Mouse (Mus musculus) ovary, postnatal 10 days (tissue): Measurements from ENCODE around the gene Parm1.

Experiments used
- DNase-seq: peaks from one replicate; pipeline ENCODE4 v3.0.0; 2022; ENCODE audit warnings: low spot score

Gene Parm1

DNA sequence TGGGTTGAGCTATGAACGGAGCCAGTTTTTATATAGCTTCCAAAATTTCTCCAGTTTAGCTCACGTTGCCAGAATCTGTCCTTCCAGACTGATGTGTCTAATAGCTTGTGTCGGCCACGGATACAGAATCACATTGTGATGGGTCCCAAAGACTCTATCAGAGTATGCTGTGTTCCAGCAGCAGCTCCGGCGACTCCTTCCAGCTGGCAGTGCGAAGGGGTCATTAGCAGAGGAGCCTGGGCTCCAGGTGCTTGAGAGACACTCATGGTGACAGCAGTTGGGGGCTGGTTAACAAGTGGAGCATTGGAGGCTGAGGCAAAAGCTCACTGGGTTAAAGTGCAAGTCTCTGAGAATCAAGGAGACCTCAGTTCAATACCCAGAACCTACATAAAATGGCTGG is 61.5 kb downstream of the Parm1 start:
- DNase-seq = no peak

DNA sequence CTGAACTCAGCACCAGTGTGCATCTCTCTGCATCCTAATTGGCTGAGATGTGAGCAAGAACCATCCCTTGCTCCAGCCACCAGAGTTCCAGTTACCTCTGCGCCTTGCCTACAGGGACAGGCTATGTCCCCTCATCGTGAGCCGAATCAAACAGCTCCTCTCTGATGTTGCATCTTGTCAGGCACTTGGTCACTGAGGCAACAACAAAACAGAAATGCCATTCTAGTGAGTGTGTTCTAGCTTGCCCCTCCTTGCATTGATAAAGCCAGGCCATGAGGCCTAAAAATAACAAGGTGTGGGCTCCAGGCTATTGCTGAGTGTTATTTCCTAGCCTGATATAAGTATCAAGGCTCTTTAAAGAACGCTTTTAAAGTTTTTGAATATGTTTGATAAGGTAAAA is 64.4 kb downstream of the Parm1 start:
- DNase-seq = no peak

DNA sequence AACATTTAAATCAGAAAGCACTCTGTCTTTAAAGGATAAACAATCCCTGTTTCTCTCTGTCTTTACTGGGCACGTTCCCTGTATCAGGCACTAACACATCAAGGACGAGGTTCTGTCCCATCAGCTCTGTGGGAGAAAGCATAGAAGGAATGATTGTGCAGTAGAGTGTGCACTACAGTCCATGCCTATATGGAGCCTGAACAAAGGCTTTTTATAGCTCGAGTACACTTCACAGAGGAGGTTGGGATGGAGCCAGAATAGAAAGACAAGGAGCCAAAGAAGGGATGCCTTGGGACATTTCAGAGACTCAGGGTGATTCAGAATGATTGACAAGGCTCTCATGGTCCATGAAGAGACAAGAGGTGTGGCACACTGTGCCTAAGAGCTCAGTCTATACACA is 68.8 kb downstream of the Parm1 start:
- DNase-seq = no peak

DNA sequence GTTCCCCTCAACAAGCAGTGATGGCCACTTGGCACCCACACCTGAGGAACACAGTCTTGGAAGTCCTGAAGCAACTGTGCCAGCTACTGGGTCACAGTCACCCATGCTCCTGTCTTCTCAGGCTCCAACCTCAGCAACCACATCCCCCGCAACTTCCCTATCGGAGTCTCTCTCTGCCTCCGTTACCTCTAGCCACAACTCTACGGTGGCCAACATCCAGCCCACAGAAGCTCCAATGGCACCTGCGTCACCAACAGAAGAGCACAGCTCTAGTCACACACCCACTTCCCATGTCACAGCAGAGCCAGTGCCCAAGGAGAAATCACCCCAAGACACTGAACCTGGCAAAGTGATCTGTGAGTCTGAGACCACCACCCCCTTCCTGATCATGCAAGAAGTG is 76.7 kb downstream of the Parm1 start:
- DNase-seq = no peak

DNA sequence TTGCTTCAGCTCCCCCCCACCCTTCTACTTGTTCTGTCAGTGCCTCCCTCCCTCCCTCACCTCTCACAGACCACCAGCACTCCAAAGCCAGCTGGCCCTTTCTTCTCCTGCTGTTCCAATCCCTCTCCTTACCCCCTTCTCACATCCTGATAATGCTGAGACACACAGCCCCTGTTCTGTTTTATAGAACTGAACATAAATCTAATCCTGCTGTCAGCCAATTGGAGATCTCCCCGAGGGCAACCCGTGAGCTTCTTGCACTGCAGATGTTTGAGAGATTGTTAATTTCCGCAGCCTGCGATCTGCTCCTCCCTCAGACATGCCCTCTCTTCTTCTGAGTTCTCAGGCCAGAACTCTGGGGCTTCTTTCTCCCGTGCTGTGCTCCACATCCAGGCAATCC is 79.8 kb downstream of the Parm1 start:
- no peak for DNase-seq

DNA sequence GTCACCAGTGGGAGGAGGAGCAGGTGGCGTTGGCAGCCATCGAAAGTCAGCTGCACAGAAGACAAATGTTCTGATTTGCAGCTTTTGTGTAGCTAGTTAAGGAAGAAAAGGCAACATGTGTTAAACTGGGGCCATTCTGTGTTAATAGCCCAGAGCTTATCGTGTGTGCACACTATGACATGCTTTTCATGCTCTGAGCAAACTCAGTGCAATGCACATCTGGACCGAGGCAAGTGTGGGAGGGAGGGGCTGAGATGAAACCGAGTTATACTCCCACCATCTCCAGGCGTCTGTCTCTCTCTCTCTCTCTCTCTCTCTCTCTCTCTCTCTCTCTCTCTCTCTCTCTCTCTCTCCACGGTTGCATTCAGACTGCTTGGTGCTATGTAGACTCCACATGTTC is 82.4 kb downstream of the Parm1 start:
- no peak for DNase-seq

DNA sequence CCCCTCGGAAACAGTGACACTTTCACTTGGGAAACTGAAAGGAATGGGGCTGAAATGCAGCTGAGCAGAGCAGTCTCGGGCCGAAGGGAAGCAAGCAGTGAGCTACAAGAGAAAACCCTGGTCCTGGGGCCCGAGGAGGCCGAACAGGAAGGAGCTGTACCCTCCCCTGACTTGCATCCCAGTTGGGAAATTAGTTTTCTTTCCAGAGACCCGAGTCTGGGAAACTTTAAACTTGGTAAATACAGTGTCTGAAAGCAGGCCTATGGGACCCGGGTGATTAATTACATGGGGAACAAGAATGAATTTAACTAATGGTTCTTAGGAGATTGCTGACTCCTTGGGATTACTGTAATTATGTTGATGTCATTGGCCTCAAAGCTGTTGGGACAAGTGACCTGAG is 85.9 kb downstream of the Parm1 start:
- no peak for DNase-seq

DNA sequence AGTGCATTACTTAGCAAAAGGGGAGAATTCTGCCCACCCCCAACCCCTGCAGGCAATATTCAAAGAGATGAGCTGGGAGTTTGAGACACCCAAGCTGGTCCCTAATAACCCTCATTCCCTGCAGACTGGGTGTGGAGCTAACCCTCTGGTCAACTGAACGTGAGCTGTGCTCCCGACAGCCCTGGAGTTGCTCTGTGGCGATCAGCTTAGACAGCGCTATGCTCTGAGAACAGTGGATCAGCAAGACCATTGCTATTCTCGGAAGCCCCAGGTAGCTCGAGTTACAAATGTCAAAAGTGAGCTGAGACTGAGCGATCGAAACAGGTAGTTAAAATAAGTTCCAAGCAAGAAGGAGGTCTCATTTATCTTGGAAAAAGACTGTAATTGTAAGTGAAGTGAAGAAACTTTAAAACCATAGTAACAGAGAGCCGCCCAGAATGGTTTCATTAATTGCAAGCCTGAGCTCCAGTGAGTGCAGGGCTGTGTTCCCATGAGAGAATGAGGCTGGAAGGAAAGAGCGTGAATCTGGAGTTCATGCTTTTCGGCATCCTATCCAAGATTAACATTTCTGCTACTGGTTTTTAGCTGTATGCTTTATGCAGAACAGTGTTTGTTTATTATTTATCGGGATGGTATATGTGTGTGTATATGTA is 86.5 kb downstream of the Parm1 start:
- no peak for DNase-seq

DNA sequence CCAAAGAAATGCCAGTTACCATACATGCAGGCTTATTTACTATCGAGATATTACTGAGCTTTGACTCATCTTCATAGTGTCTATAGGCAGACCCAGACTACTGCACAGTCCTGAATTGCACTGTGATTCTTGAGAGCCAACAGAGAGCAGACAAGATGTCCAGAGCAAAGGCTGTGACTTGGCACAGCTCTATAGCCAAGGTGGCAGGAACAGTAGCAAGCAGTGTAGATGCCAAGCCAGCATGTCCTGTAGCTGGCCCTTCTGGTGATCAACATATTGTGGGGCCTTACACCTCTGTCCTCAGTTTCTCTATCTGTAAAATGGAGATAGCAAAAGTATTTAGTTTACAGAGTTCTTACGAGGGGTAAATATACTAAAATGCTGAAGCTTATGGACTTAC is 89.8 kb downstream of the Parm1 start:
- no peak for DNase-seq

DNA sequence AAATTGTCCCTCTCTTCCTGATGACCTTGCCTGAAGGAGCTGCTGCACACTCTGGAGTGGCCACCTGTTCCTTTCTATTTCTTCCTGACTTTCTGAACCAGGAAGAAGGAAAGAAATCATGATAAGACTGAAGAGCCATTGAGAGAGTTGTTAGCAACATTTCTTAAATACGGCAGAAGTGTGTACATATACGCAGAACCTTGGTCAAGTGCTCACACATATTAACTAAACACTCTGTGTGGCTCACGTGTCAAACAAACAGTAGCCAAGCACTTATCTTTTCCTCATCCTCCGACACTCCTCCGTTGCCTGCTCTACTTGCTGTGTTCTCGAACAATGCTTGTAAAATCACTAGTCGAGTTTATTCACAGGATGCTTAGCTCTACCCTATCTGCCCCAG is 90.4 kb downstream of the Parm1 start:
- DNase-seq = no peak

DNA sequence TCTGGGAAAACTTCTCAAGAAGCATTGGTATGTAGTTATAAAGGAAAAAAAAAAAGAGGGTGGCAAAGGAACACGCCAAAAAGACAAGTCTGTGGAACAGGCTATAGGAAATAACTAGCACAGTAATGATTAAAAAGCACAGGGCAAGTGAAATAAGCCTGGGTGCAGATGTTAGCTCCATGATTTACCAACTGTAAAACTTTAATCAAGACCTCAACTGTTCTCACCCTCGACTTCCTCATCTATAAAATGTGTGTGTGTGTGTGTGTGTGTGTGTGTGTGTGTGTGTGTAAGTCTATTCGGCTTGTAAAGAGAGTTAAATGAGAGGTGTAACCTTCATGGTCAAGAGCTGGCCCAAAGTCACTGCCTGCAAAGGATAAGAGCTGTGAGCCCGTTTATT is 91.6 kb downstream of the Parm1 start:
- no peak for DNase-seq

DNA sequence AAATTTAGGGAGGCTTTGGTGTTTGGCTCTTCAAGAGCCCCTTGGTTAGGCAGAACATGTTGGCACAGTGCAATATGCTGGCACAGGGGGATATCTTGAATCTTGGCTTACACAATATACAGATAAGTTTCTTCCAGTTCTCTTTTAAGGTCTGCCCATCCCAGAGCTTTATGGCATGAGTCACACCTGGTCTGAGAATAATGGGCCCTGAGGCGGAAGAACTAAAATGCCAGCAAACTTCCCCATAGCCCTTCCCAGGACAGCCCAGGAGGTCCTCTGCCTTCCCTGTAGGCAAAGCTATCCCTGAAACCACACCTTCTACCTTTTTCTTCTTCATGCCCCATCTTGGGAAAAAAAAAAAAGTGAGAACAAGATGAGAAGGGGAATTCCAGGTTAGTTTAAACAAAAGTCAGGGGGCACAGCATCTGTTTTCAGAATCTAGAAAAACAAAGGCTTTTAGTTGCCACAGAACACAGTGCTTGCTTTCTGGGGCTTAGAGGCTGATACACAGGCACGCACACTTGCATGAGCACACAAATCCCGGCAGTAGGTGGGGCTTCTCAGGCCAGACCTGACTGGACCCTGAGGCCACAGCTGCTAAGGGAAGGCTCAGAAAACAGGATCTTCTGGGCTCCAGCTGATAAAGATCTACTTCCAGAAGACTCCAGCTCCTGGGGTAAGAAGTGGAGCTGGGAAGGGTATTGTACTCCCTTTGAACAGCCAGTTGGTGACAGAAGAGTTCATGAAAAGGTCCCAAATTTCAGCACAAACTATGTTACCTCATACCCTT is 92.3 kb downstream of the Parm1 start:
- DNase-seq = no peak

DNA sequence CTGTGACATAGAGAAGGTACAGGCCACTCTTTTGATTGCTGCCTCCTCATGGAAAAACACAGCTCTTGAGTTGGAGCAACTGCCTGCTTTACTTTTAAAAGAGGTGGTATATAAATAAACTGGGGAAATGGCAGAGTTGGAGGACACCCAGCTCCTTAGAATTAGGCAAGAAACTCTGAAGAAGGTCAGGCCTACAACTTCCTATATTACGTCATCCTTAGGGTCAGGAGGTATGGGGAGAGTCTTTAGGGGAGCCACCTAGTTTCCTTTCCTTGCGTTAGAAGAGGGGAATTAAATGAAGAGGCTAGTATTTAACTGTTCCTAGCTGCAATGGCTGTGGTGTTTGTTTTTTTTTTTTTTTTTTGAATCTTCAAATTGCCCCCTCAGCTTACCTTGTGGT is 93.1 kb downstream of the Parm1 start:
- no peak for DNase-seq

DNA sequence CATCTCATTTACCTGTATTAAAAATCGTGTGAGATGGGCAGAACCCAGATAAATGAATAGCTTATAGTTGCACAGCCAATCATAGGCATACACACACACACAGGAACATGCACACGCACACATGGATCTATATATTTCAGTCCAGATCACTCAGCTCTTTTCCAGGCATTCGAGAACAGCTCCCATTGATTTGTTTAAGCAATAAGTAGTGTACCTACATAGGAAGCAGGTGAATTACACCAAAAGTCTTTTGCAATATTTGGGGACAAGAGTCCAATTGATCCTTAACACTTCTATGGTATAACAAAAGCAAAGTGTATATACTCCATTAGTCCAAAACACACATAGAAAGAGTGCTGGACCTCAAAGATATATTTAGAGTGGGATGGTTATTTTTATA is 94.2 kb downstream of the Parm1 start:
- no peak for DNase-seq

DNA sequence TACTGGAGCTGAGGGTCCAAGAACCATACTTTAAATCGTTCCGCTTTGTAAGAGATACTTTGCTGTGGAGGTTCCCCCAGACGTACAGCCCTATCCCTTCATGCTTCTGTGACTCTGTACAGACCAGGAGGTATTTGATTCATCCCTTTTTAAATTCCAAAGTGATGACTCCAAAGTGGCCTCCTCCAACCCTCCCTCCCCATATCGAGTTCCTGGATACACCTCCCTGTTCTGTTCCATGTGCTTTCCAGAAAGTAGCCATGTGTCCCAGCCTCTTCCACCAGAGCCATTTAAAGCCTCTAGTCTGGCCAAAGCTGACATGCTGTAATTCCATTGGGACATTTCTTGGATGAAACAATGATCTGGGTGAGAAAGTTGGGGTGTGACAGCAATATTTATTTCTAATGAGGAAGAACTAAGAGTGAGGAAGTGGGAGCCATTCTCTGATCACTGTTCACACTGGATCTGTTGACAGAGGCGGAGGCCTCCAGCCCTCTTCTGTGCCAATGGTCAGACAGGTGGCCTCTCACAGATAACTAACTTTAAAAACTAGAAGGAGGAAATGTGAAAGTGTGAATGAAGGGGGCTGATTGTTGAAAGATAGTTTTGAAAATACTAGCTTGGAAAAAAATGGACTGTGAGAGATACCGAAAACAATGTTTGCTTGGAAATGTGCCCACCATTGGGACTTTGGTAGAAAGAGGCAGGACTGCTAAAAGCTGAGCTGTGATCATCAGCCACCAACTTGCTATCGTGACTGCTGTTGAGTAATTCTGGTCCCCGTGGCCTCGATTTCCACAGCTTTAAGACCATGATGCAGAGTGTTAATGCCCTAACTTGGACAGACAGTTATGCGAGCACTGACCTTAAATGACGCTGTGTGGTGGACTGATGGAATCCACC is 100.2 kb downstream of the Parm1 start:
- no peak for DNase-seq

DNA sequence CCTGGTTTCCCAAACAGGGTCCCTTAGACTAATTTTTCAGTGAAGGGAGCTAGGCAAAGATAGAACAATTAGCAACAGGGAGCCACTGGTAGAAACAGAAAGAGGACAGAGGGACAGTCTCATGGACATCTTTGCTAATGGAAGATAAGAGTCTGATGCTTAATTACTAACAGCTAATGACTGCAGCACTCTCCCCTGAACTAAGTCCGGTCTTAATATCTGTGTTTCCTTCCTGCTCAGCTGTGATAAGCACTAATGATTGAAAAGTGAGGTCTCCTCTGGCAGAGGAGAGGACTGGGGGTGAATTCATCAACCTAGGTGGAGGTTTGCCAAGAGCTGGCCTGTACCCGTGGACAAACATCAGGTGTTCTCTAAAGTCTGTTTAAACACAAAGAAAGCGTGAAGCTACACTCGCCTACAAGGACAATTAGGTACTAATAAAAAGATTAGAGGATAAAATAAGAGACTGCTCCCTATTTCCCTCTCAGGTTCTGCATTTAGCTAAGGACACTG is 101.3 kb downstream of the Parm1 start:
- DNase-seq = no peak

DNA sequence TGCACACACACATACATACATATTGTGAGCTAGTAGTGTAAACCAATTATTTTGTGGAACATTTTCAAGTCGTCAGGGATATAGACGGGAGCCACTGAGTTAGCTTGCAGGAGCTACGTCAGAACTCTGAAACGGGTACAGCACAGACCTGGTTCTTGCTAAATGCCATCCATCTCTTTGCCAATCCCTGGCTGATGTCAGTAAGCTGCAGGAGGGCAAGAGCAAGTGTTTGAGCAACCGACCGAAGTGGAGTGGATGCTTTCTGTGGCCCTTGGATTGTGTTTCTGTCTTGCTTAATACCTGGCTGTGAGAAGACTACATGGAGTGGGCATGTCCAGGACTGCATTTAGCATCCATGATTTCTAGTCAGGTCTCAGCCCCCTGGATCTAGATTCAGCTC is 103.8 kb downstream of the Parm1 start:
- DNase-seq = no peak

DNA sequence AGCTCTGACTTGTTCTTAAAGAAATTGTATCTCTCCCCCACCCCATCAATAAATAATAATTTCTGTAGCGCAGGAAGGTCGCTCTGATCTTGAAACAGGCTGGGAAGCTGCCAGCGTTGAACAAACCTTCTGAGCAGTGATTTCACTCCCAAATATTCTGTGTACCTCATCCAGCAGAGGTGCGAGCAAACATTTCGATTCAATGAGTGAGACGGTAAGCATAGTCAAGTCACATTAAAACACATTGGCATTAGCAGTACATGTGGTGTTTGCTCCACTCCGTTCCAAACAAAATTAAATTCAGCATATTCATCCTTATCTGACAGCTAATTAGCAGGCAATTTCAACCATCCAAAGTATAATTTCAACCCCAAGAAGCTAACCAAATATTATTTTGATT is 109.4 kb downstream of the Parm1 start:
- no peak for DNase-seq

DNA sequence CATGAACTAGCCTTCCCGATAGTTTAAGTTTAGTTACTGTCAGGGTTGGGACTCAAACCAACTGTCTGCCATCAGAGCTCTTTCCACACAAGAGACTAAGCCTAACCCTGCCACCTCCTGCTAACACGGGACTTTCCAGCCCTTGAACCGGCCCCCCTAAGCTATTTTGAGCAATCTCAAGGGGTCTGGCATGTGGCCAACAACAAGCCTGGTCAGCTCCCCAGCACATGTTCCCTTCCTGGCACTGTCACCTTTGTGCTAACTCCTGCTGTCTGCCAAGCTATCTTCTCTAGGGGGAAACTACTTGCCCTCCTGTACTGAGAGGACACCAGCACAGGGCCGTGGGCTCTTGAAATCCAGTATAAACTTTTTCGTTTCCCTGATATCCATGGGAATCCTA is 112.1 kb downstream of the Parm1 start:
- DNase-seq = no peak

DNA sequence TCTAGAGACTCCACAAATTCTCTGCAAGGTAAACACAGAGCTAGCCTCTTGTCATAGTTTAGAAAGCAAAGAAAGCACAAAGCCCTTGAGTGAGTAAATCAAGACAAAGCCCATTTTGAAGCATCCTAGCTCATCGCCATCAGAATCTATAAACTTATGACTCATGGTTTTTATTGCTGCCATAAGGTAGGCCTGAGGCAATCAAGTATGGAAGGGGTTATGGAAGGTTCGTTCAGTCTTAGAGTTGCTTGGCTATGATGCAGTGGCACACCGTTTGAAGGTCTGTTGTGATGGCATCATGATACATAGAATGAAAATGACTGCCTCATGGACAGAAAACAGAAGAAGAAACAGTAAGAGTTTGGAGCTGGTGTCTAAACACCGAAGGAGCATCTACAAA is 133.9 kb downstream of the Parm1 start:
- no peak for DNase-seq

DNA sequence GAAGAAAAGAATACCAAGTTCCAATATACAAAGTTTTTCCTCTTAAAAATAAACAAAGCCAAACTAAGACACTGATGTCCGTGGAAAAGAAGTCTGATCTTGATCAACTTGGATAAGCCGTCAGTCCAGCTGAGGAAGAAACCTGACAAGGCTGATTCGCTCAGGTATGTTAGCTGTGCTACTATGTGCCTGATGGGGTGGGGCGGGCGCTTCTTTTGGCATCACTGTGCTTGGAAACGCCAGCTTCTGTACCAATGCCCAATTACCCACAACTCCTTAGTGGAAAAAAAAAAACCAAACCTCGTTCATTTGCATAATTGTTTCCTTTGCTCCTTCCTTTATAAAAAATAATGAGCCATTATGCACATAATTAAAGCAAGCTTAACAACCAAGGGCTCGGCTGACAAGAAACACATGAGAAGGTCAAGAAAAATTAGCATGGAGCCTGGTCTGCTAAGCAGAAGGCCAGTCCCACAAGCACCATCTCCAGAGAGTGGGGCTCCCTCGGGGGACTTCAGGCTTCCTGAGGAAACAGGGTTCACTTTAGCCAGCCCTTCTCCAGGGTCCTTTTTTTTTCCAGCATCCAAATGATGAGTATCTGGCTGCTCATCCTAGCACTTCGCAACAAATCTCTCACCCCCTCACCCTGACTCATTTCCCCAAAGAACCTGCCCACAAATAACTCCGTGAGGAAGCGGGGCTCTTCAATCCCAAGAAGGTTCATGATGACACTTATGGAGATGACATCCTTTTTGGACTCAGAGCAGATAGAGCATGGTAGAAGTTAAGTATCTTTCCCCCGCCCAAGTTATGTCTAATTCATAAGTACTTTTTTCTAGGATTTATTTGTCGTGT is 135.9 kb downstream of the Parm1 start:
- no peak for DNase-seq
